Mouse (Mus musculus): ENCODE data around the gene Arf5. TPM values are rescaled to one million over a fixed set of nuclear protein-coding genes. Genes with fewer than 3 reads are reported as not detected.
A peak's percentile ranks its signal among the peaks of the same experiment; 100 is the strongest.

The Arf5 gene
- total and polyA plus RNA-seq, 2 experiments, result 165 to 215 TPM

GRCm38 (mm10) chr6:28422651-28423290 is 589 bp upstream of the Arf5 start:
- no peak overlapping the region for H3K4me3 ChIP-seq (ENCODE audit: insufficient read depth, low read depth, low read length)
- peak overlapping the region; percentile 52 for H3K27ac ChIP-seq (replicated peaks; ENCODE audit: insufficient read depth, low read depth, low read length)
- H3K79me2 ChIP-seq (ENCODE audit: control insufficient read depth, insufficient read depth, low read length), result peaks cover 20% of the 10 kb centered on the region; the same call in 1 of the 2 replicates
- no peak for DNase-seq (ENCODE audit: extremely low read depth, low read depth, low spot score)
- no peaks in the 10 kb centered on the region for H3K27me3 ChIP-seq (ENCODE audit: control insufficient read depth, insufficient read depth, low read length)
- H3K4me1 ChIP-seq (ENCODE audit: control insufficient read depth, insufficient read depth, low read length), result peaks cover 29% of the 10 kb centered on the region
- 61% methylated on average over 15 of the region's 15 CpGs for WGBS
- peaks cover 7% of the 10 kb centered on the region; the same call in 1 of the 2 replicates for H3K36me3 ChIP-seq (ENCODE audit: control insufficient read depth, insufficient read depth, low read length)
- H3K9ac ChIP-seq (ENCODE audit: low read depth, low read length), result no peak overlapping the region
- TF ChIP-seq CTCF (IDR thresholded peaks at IDR 0.05; ENCODE audit: low read depth, low read length) (no peak), POLR2A (IDR thresholded peaks at IDR 0.05; ENCODE audit: extremely low read depth, insufficient read depth, low read length) (no peak)

GRCm38 (mm10) chr6:28423767-28424695 is 671 bp downstream of the Arf5 start:
- H3K4me3 ChIP-seq (ENCODE audit: insufficient read depth, low read depth, low read length), result peak overlapping the region; percentile 97
- 0 out of 2 replicates have a peak, but pooled peaks have one; percentile 10 for TF ChIP-seq POLR2A (IDR thresholded peaks at IDR 0.05; ENCODE audit: extremely low read depth, insufficient read depth, low read length)
- TF ChIP-seq CTCF (IDR thresholded peaks at IDR 0.05; ENCODE audit: low read depth, low read length), result peak; percentile 26; the same call in 1 of the 2 replicates
- no peaks in the 10 kb centered on the region for H3K27me3 ChIP-seq (ENCODE audit: control insufficient read depth, insufficient read depth, low read length)
- H3K4me1 ChIP-seq (ENCODE audit: control insufficient read depth, insufficient read depth, low read length), result peaks cover 19% of the 10 kb centered on the region
- peak overlapping the region; percentile 89 for H3K27ac ChIP-seq (replicated peaks; ENCODE audit: insufficient read depth, low read depth, low read length)
- WGBS, result 3% methylated on average over 46 of the region's 46 CpGs
- H3K36me3 ChIP-seq (ENCODE audit: control insufficient read depth, insufficient read depth, low read length), result 0 out of 2 replicates have a peak, but pooled peaks cover 2% of the 10 kb centered on the region
- H3K79me2 ChIP-seq (ENCODE audit: control insufficient read depth, insufficient read depth, low read length), result peaks cover 16% of the 10 kb centered on the region; the same call in 1 of the 2 replicates
- peak overlapping the region; percentile 99 for H3K9ac ChIP-seq (ENCODE audit: low read depth, low read length)
- DNase-seq (ENCODE audit: extremely low read depth, low read depth, low spot score), result peak; percentile 55

GRCm38 (mm10) chr6:28425019-28425418 is 1.7 kb downstream of the Arf5 start:
- Histone ChIP-seq H3K27ac (replicated peaks; ENCODE audit: insufficient read depth, low read depth, low read length) (peak overlapping the region; percentile 18; the same call in 1 of the 2 replicates), H3K4me1 (ENCODE audit: control insufficient read depth, insufficient read depth, low read length) (peaks cover 13% of the 10 kb centered on the region), H3K79me2 (ENCODE audit: control insufficient read depth, insufficient read depth, low read length) (peaks cover 16% of the 10 kb centered on the region; the same call in 1 of the 2 replicates), H3K36me3 (ENCODE audit: control insufficient read depth, insufficient read depth, low read length) (0 out of 2 replicates have a peak, but pooled peaks cover 2% of the 10 kb centered on the region), H3K4me3 (ENCODE audit: insufficient read depth, low read depth, low read length) (no peak overlapping the region), H3K9ac (ENCODE audit: low read depth, low read length) (no peak overlapping the region), H3K27me3 (ENCODE audit: control insufficient read depth, insufficient read depth, low read length) (no peaks in the 10 kb centered on the region)
- peak; percentile 73 for DNase-seq (ENCODE audit: extremely low read depth, low read depth, low spot score)
- TF ChIP-seq CTCF (IDR thresholded peaks at IDR 0.05; ENCODE audit: low read depth, low read length) (no peak), POLR2A (IDR thresholded peaks at IDR 0.05; ENCODE audit: extremely low read depth, insufficient read depth, low read length) (no peak)
- 0% methylated on average over 6 of the region's 6 CpGs for WGBS

- H3K4me1 ChIP-seq (ENCODE audit: control insufficient read depth, insufficient read depth, low read length), result peaks cover 5% of the 10 kb centered on the region
- peak; percentile 36 for DNase-seq (ENCODE audit: extremely low read depth, low read depth, low spot score)
- no peak within 1 kb of the TSS for H3K27ac ChIP-seq (replicated peaks; ENCODE audit: insufficient read depth, low read depth, low read length)
- no peak within 1 kb of the TSS for H3K4me3 ChIP-seq (ENCODE audit: insufficient read depth, low read depth, low read length)
- no peak for TF ChIP-seq POLR2A (IDR thresholded peaks at IDR 0.05; ENCODE audit: extremely low read depth, insufficient read depth, low read length)
- TF ChIP-seq CTCF (IDR thresholded peaks at IDR 0.05; ENCODE audit: low read depth, low read length), result no peak
- no peak within 1 kb of the TSS for H3K9ac ChIP-seq (ENCODE audit: low read depth, low read length)
- H3K27me3 ChIP-seq (ENCODE audit: control insufficient read depth, insufficient read depth, low read length), result no peaks in the 10 kb centered on the region
- H3K36me3 ChIP-seq (ENCODE audit: control insufficient read depth, insufficient read depth, low read length), result 0 out of 2 replicates have a peak, but pooled peaks cover 2% of the 10 kb centered on the region
- WGBS, result 78% methylated on average over 3 of the region's 3 CpGs
- peaks cover 8% of the 10 kb centered on the region; the same call in 1 of the 2 replicates for H3K79me2 ChIP-seq (ENCODE audit: control insufficient read depth, insufficient read depth, low read length)
Observed at GRCm38 (mm10) chr6:28427096-28427839, 3.9 kb downstream of the Arf5 start, which contains the start of gene Fscn3. Gene Fscn3, plus strand, starts transcription at chr6:28427789.

GRCm38 (mm10) chr6:28428290-28428689 is 4.9 kb downstream of the Arf5 start, which contains the start of gene Gcc1:
Gene Gcc1, minus strand, starts transcription at chr6:28428390.
- no peak for TF ChIP-seq POLR2A (IDR thresholded peaks at IDR 0.05; ENCODE audit: extremely low read depth, insufficient read depth, low read length)
- TF ChIP-seq CTCF (IDR thresholded peaks at IDR 0.05; ENCODE audit: low read depth, low read length), result no peak
- 0 out of 2 replicates have a peak, but pooled peaks cover 2% of the 10 kb centered on the region for H3K36me3 ChIP-seq (ENCODE audit: control insufficient read depth, insufficient read depth, low read length)
- no peak within 1 kb of the TSS for H3K9ac ChIP-seq (ENCODE audit: low read depth, low read length)
- H3K4me3 ChIP-seq (ENCODE audit: insufficient read depth, low read depth, low read length), result no peak within 1 kb of the TSS
- H3K79me2 ChIP-seq (ENCODE audit: control insufficient read depth, insufficient read depth, low read length), result peaks cover 8% of the 10 kb centered on the region; the same call in 1 of the 2 replicates
- DNase-seq (ENCODE audit: extremely low read depth, low read depth, low spot score), result no peak
- no peak within 1 kb of the TSS for H3K27ac ChIP-seq (replicated peaks; ENCODE audit: insufficient read depth, low read depth, low read length)
- 88% methylated on average over 3 of the region's 3 CpGs for WGBS
- H3K4me1 ChIP-seq (ENCODE audit: control insufficient read depth, insufficient read depth, low read length), result peaks cover 5% of the 10 kb centered on the region
- H3K27me3 ChIP-seq (ENCODE audit: control insufficient read depth, insufficient read depth, low read length), result no peaks in the 10 kb centered on the region
